Mouse (Mus musculus): ENCODE results near the gene Sccpdh. TPM values are rescaled to one million over a fixed set of nuclear protein-coding genes. Genes with fewer than 3 reads are reported as not detected.
"Not testable (repeated sequence)": the region's sequence is repeated elsewhere in the genome, so short reads cannot be mapped to it uniquely, and the experiment has no call there.

Gene Sccpdh
- polyA plus RNA-seq, 1 experiment from 2014 or later = 39.0 TPM

- H3K4me3 ChIP-seq (ENCODE audit: low read depth, low read length) = no peak overlapping the region
- no peak overlapping the region for H3K9ac ChIP-seq (ENCODE audit: low read length)
- no peaks in the 10 kb centered on the region for H3K36me3 ChIP-seq (ENCODE audit: control insufficient read depth, insufficient read depth, low read length)
- WGBS = 80% methylated on average over 6 of the region's 6 CpGs
- TF ChIP-seq EP300 (optimal IDR thresholded peaks at IDR 0.05) = no peak
- TF ChIP-seq CTCF (IDR thresholded peaks at IDR 0.05; ENCODE audit: low read depth) = no peak
- no peaks in the 10 kb centered on the region for H3K9me3 ChIP-seq (ENCODE audit: control insufficient read depth, low read length)
- DNase-seq (ENCODE audit: low spot score) (no peak), ATAC-seq (ENCODE audit: low FRiP score, low TSS enrichment) (no peak)
- H3K4me1 ChIP-seq (replicated peaks; ENCODE audit: control insufficient read depth, insufficient read depth) = no peaks in the 10 kb centered on the region
- no peak overlapping the region for H3K27ac ChIP-seq (replicated peaks)
- H3K27me3 ChIP-seq (ENCODE audit: control insufficient read depth, insufficient read depth, low read length) = no peaks in the 10 kb centered on the region
- no peak overlapping the region for H3K4me2 ChIP-seq (replicated peaks; ENCODE audit: low read depth)
These were observed 37.1 kb downstream of the Sccpdh start for GRCm38 (mm10) chr1:179705154-179705553.

- Histone ChIP-seq H3K4me2 (replicated peaks; ENCODE audit: low read depth) (no peak overlapping the region), H3K9me3 (ENCODE audit: control insufficient read depth, low read length) (no peaks in the 10 kb centered on the region), H3K4me3 (ENCODE audit: low read depth, low read length) (no peak overlapping the region), H3K27me3 (ENCODE audit: control insufficient read depth, insufficient read depth, low read length) (no peaks in the 10 kb centered on the region), H3K9ac (ENCODE audit: low read length) (no peak overlapping the region), H3K4me1 (replicated peaks; ENCODE audit: control insufficient read depth, insufficient read depth) (no peaks in the 10 kb centered on the region), H3K36me3 (ENCODE audit: control insufficient read depth, insufficient read depth, low read length) (no peaks in the 10 kb centered on the region), H3K27ac (replicated peaks) (no peak overlapping the region)
- 56% methylated on average over 6 of the region's 6 CpGs for WGBS
- DNase-seq (ENCODE audit: low spot score) (peak; percentile 24), ATAC-seq (ENCODE audit: low FRiP score, low TSS enrichment) (peak; percentile 74; the same call in 1 of the 2 replicates)
- TF ChIP-seq CTCF (IDR thresholded peaks at IDR 0.05; ENCODE audit: low read depth) (no peak), EP300 (optimal IDR thresholded peaks at IDR 0.05) (no peak)
These were observed 41.4 kb downstream of the Sccpdh start for GRCm38 (mm10) chr1:179709390-179709789.

GRCm38 (mm10) chr1:179710739-179711138 lies 42.7 kb downstream of the Sccpdh start:
- TF ChIP-seq CTCF (IDR thresholded peaks at IDR 0.05; ENCODE audit: low read depth) (no peak), EP300 (optimal IDR thresholded peaks at IDR 0.05) (no peak)
- Histone ChIP-seq H3K4me1 (replicated peaks; ENCODE audit: control insufficient read depth, insufficient read depth) (no peaks in the 10 kb centered on the region), H3K27ac (replicated peaks) (no peak overlapping the region), H3K27me3 (ENCODE audit: control insufficient read depth, insufficient read depth, low read length) (no peaks in the 10 kb centered on the region), H3K4me2 (replicated peaks; ENCODE audit: low read depth) (no peak overlapping the region), H3K4me3 (ENCODE audit: low read depth, low read length) (no peak overlapping the region), H3K36me3 (ENCODE audit: control insufficient read depth, insufficient read depth, low read length) (no peaks in the 10 kb centered on the region), H3K9ac (ENCODE audit: low read length) (no peak overlapping the region), H3K9me3 (ENCODE audit: control insufficient read depth, low read length) (no peaks in the 10 kb centered on the region)
- no peak for ATAC-seq (ENCODE audit: low FRiP score, low TSS enrichment)
- 82% methylated on average over 5 of the region's 5 CpGs for WGBS
- no peak for DNase-seq (ENCODE audit: low spot score)

DNA sequence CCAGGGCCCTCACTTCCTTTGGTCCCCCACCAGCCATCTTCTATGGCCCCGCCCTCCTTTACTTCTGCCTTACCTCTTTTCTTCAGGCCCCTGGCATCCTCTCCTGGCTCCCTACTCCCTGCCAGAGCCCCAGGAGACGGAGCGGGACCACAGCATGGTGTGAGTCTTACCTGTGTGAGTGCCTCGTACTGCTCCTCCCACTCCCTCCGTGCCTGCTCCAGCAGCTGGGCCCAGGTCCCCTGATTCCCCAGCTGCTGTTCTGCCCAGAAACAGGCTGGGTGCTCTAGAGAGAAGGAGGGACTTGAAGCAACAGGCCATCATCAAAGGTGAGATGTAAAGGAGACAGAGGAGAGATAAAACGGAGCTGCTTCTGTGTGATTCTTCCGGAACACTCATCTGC lies 44.6 kb downstream of the Sccpdh start:
- Histone ChIP-seq H3K9me3 (ENCODE audit: control insufficient read depth, low read length) (no peaks in the 10 kb centered on the region), H3K36me3 (ENCODE audit: control insufficient read depth, insufficient read depth, low read length) (no peaks in the 10 kb centered on the region), H3K4me3 (ENCODE audit: low read depth, low read length) (no peak overlapping the region), H3K9ac (ENCODE audit: low read length) (no peak overlapping the region), H3K27ac (replicated peaks) (no peak overlapping the region), H3K4me1 (replicated peaks; ENCODE audit: control insufficient read depth, insufficient read depth) (no peaks in the 10 kb centered on the region), H3K4me2 (replicated peaks; ENCODE audit: low read depth) (no peak overlapping the region), H3K27me3 (ENCODE audit: control insufficient read depth, insufficient read depth, low read length) (no peaks in the 10 kb centered on the region)
- ATAC-seq (ENCODE audit: low FRiP score, low TSS enrichment) = no peak; the same call in 1 of the 2 replicates
- WGBS = 81% methylated on average over 7 of the region's 7 CpGs
- TF ChIP-seq EP300 (optimal IDR thresholded peaks at IDR 0.05) (no peak), CTCF (IDR thresholded peaks at IDR 0.05; ENCODE audit: low read depth) (no peak)
- no peak for DNase-seq (ENCODE audit: low spot score)

GRCm38 (mm10) chr1:179713367-179713766 lies 45.4 kb downstream of the Sccpdh start:
- ATAC-seq (ENCODE audit: low FRiP score, low TSS enrichment) = no peak
- DNase-seq (ENCODE audit: low spot score) = no peak

DNA sequence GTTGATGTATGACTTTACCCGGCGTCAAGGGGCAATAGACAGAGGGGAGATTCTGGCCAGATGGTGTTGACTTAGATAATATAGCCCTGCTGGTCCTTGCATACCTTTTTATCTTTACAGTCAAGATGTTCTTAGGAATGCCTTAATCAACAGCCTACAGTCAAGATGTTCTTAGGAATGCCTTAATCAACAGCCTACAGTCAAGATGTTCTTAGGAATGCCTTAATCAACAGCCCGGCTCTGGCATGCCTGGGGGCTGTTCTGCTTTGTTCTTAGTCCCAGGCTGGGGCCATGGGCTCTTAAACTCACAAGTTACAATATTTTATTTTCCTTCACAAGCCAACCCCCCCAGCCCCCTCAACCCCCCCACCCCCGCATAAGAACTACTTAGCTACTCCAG lies 47.3 kb downstream of the Sccpdh start:
- ATAC-seq (ENCODE audit: low FRiP score, low TSS enrichment); H3K27me3 ChIP-seq (ENCODE audit: control insufficient read depth, insufficient read depth, low read length): not testable (repeated sequence)
- 96% methylated on average over 2 of the region's 4 CpGs for WGBS

More at GRCm38 (mm10) chr1:179713367-179713766, 45.4 kb downstream of the Sccpdh start:
- Histone ChIP-seq H3K9me3 (ENCODE audit: control insufficient read depth, low read length) (no peaks in the 10 kb centered on the region), H3K9ac (ENCODE audit: low read length) (no peak overlapping the region), H3K36me3 (ENCODE audit: control insufficient read depth, insufficient read depth, low read length) (no peaks in the 10 kb centered on the region), H3K27me3 (ENCODE audit: control insufficient read depth, insufficient read depth, low read length) (no peaks in the 10 kb centered on the region), H3K4me2 (replicated peaks; ENCODE audit: low read depth) (no peak overlapping the region), H3K4me3 (ENCODE audit: low read depth, low read length) (no peak overlapping the region), H3K4me1 (replicated peaks; ENCODE audit: control insufficient read depth, insufficient read depth) (no peaks in the 10 kb centered on the region), H3K27ac (replicated peaks) (no peak overlapping the region)
- TF ChIP-seq CTCF (IDR thresholded peaks at IDR 0.05; ENCODE audit: low read depth) = no peak
- no peak for TF ChIP-seq EP300 (optimal IDR thresholded peaks at IDR 0.05)
- WGBS = 82% methylated on average over 3 of the region's 3 CpGs

More for the DNA sequence above, 47.3 kb downstream of the Sccpdh start:
- not testable (repeated sequence) for H3K36me3 ChIP-seq (ENCODE audit: control insufficient read depth, insufficient read depth, low read length); H3K4me3 ChIP-seq (ENCODE audit: low read depth, low read length); H3K27ac ChIP-seq (replicated peaks); H3K4me1 ChIP-seq (replicated peaks; ENCODE audit: control insufficient read depth, insufficient read depth); DNase-seq (ENCODE audit: low spot score); H3K4me2 ChIP-seq (replicated peaks; ENCODE audit: low read depth); H3K9me3 ChIP-seq (ENCODE audit: control insufficient read depth, low read length); H3K9ac ChIP-seq (ENCODE audit: low read length)

Data from stomach, postnatal 0 days (tissue).